Comparison of ENCODE assay signal across 9 mouse cellular contexts in the genomic region with DNA sequence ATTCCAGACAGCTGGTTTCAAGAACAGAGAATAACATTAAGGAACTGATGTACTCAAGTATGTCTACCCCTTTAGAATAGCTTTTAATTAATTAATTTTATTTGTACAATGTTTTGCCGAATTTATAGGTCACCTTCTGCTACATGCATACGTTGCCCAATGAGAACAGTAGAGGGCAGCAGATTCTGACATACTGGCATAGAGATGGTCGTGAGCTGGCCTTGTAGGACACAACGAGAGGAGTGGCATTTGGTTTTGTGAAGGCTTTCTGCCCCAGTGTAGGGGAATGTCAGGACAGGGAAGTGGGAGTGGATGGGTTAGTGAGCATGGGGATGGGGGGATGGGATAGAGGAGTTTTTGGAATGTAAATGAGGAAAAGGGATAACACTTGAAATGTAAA. TPM values are rescaled to one million over a fixed set of nuclear protein-coding genes. Genes with fewer than 3 reads are reported as not detected.
DNase-seq lines count a peak whose midpoint lies in the region; ATAC-seq and TF ChIP-seq lines count a peak whose summit lies in the region.
"Had no signal": no experiment of that assay in that cellular context is flagged by ENCODE, and none has a peak within 500 bp of the region (broad histone marks: within the 10 kb centered on the region; RNA-seq: fewer than 3 reads in every experiment).

No protein-coding gene starts in this region.

- H3K4me3 ChIP-seq in left cerebral cortex, adult 2 months = no peak overlapping the region
- H3K4me3 ChIP-seq in hindbrain, embryonic 16.5 days (ENCODE audit: low read length) = no peak overlapping the region
- H3K4me3 ChIP-seq: embryonic facial prominence, embryonic 13.5 days; limb, embryonic 13.5 days had no signal

- no peak for DNase-seq in left cerebral cortex, adult 2 months (ENCODE audit: extremely low spot score in 1 of 2, low spot score in 2 of 2)
- DNase-seq in left cerebral cortex, postnatal 36 days (ENCODE audit: low spot score in 2 of 2) = no peak
- DNase-seq in NIH3T3 (ENCODE audit: low read depth) = peak; percentile 19
- DNase-seq in cerebellum, adult 8-10 months = peak; percentile 75
- DNase-seq in testis, postnatal 14 days (ENCODE audit: low spot score) = no peak
- DNase-seq in ovary, postnatal 14 days (ENCODE audit: low spot score) = no peak

- no peak overlapping the region for H3K4me2 ChIP-seq in hindbrain, embryonic 16.5 days (ENCODE audit: low read length)
- H3K4me2 ChIP-seq: embryonic facial prominence, embryonic 13.5 days; limb, embryonic 13.5 days had no signal

- peak; percentile 60 for TF ChIP-seq CTCF in left cerebral cortex, adult 2 months (IDR thresholded peaks at IDR 0.05)

- intact Hi-C loops in left cerebral cortex, adult 2 months (cut with DNase I) = loop anchor here (2.0 kb wide), 1 partner anchor 33 kb away; no protein-coding TSS in a partner anchor
- intact Hi-C loops in left cerebral cortex, postnatal 36 days (cut with DNase I) = no loop called here

- H3K9ac ChIP-seq in hindbrain, embryonic 16.5 days (ENCODE audit: low read depth, low read length) = no peak overlapping the region
- H3K9ac ChIP-seq: embryonic facial prominence, embryonic 13.5 days; limb, embryonic 13.5 days had no signal

- no peaks in the 10 kb centered on the region for H3K4me1 ChIP-seq in hindbrain, embryonic 16.5 days (ENCODE audit: control insufficient read depth, insufficient read depth, low read depth, low read length)
- H3K4me1 ChIP-seq: embryonic facial prominence, embryonic 13.5 days; limb, embryonic 13.5 days had no signal

- no peaks in the 10 kb centered on the region for H3K36me3 ChIP-seq in hindbrain, embryonic 16.5 days (ENCODE audit: control insufficient read depth, insufficient read depth, low read length)
- H3K36me3 ChIP-seq: embryonic facial prominence, embryonic 13.5 days; limb, embryonic 13.5 days had no signal

- WGBS in hindbrain, embryonic 16.5 days = 11% methylated on average over 4 of the region's 4 CpGs

- no peaks in the 10 kb centered on the region for H3K27me3 ChIP-seq in hindbrain, embryonic 16.5 days (replicated peaks; ENCODE audit: control insufficient read depth, insufficient read depth, low read length)
- H3K27me3 ChIP-seq: embryonic facial prominence, embryonic 13.5 days; limb, embryonic 13.5 days had no signal

- 0 out of 2 replicates have a peak, but pooled peaks have one; percentile 63 for ATAC-seq in hindbrain, embryonic 16.5 days

- H3K9me3 ChIP-seq in hindbrain, embryonic 16.5 days (ENCODE audit: control insufficient read depth, low read length) = no peaks in the 10 kb centered on the region
- H3K9me3 ChIP-seq: embryonic facial prominence, embryonic 13.5 days; limb, embryonic 13.5 days had no signal

- H3K27ac ChIP-seq in left cerebral cortex, adult 2 months = no peak overlapping the region
- H3K27ac ChIP-seq in hindbrain, embryonic 16.5 days (ENCODE audit: low read depth, low read length) = no peak overlapping the region
- H3K27ac ChIP-seq: embryonic facial prominence, embryonic 13.5 days; limb, embryonic 13.5 days had no signal

RNA-seq across cellular contexts. Expression of a gene that starts 18.3 kb away (rescaled TPM):
- total RNA-seq in left cerebral cortex, adult 2 months (2021) = 10 to 100 TPM; 23.3 to 24.9 TPM
- total RNA-seq in left cerebral cortex, postnatal 36 days (2021) = 10 to 100 TPM; 24.2 to 26.4 TPM
- 26.4 and 26.7 TPM in 2 replicates for polyA plus RNA-seq in hindbrain, embryonic 16.5 days (2015; fragmentation: Nextera tagmentation; extraction: Ambion mirVana)

Comparison
In these comparisons a context has a peak if more than half of its experiments do, and no peak if none do; other contexts are left out.
1. DNase-seq: peak in NIH3T3 (single experiment) and cerebellum, adult 8-10 months (single experiment); none in left cerebral cortex, adult 2 months (0 of 2), left cerebral cortex, postnatal 36 days (0 of 2), testis, postnatal 14 days (single experiment) and ovary, postnatal 14 days (single experiment).